Mouse (Mus musculus): ENCODE data around the gene Hdac4.

DNA sequence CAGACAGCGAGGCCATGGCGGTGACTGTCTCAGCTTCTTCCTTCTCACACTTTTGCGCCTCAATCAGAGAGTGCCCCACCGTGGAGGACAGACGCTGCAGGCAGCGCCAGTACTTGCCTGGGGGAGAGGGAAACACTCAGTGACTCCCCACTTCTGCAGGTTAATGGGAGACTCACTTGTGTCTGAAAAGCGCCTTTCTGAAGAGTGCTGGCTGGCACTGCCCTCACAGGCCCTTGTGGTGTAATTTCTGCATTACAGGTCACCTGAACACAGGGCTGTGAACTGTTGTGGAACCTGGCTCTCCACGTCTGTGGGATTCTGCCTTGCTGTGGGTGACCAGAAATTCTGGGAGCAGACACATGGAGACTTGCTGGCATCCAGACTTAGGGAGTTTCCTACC is 261.8 kb downstream of the Hdac4 start:
- TF ChIP-seq POLR2A (IDR thresholded peaks at IDR 0.05; ENCODE audit: insufficient read length, low read depth) (no peak), SRF (IDR thresholded peaks at IDR 0.05; ENCODE audit: control insufficient read depth, insufficient read length, low read depth) (no peak), TCF3 (IDR thresholded peaks at IDR 0.05; ENCODE audit: insufficient read length, low read depth) (no peak), MAX (IDR thresholded peaks at IDR 0.05; ENCODE audit: low read depth) (no peak), TCF12 (IDR thresholded peaks at IDR 0.05; ENCODE audit: insufficient read depth, poor library complexity, severe bottlenecking) (no peak)

All from myocyte (in vitro differentiated cells).